Comparison of ENCODE assay signal across 8 mouse cellular contexts in genomic region chr2:25551186-25551585, GRCm38 (mm10). TPM values are rescaled to one million over a fixed set of nuclear protein-coding genes. Genes with fewer than 3 reads are reported as not detected.
DNase-seq lines count a peak whose midpoint lies in the region; ATAC-seq and TF ChIP-seq lines count a peak whose summit lies in the region.

No protein-coding gene starts in this region.

- H3K9me3 ChIP-seq in heart, embryonic 10.5 days, result no peaks in the 10 kb centered on the region
- no peaks in the 10 kb centered on the region for H3K9me3 ChIP-seq in embryonic facial prominence, embryonic 14.5 days (ENCODE audit: control insufficient read depth, low read length)
- no peaks in the 10 kb centered on the region for H3K9me3 ChIP-seq in forebrain, embryonic 13.5 days (replicated peaks)

- H3K79me2 ChIP-seq in heart, adult 2 months (replicated peaks; ENCODE audit: control insufficient read depth, insufficient read depth, low read length), result peaks cover 3% of the 10 kb centered on the region

- no peaks in the 10 kb centered on the region for H3K27me3 ChIP-seq in heart, adult 2 months (ENCODE audit: control insufficient read depth, insufficient read depth, low read length)
- H3K27me3 ChIP-seq in heart, embryonic 10.5 days (ENCODE audit: insufficient read depth, poor library complexity, severe bottlenecking), result no peaks in the 10 kb centered on the region
- no peaks in the 10 kb centered on the region for H3K27me3 ChIP-seq in embryonic facial prominence, embryonic 14.5 days (replicated peaks; ENCODE audit: control insufficient read depth, insufficient read depth, low read length)
- H3K27me3 ChIP-seq in forebrain, embryonic 13.5 days, result no peaks in the 10 kb centered on the region

- peak; percentile 51 to 53 for DNase-seq in heart, adult 2 months
- DNase-seq in heart, embryonic 10.5 days (ENCODE audit: low spot score), result no peak
- DNase-seq in 3T3-L1 (ENCODE audit: low read depth, low spot score) (peak; percentile 79), R1 (ENCODE audit: low read depth, low spot score) (peak; percentile 50)
- peak; percentile 22 for DNase-seq in embryonic facial prominence, embryonic 14.5 days (ENCODE audit: low spot score)

- no peak for TF ChIP-seq POLR2A in heart, adult 2 months (IDR thresholded peaks at IDR 0.05; ENCODE audit: insufficient read depth, low read depth, low read length)

- intact Hi-C loops in heart, adult 2 months (cut with DNase I), result loop anchor here (2.0 to 10.0 kb wide), 2 partner anchors 40 to 126 kb away; partner anchors contain the start of genes Abca2 and Fut7

- peaks cover 5% of the 10 kb centered on the region for H3K4me1 ChIP-seq in heart, adult 2 months (ENCODE audit: control insufficient read depth, insufficient read depth, low read length)
- no peaks in the 10 kb centered on the region for H3K4me1 ChIP-seq in heart, embryonic 10.5 days
- no peaks in the 10 kb centered on the region for H3K4me1 ChIP-seq in embryonic facial prominence, embryonic 14.5 days (ENCODE audit: control insufficient read depth, insufficient read depth, low read length)
- peaks cover 2% of the 10 kb centered on the region for H3K4me1 ChIP-seq in forebrain, embryonic 13.5 days

- no peak overlapping the region for H3K4me2 ChIP-seq in embryonic facial prominence, embryonic 14.5 days (ENCODE audit: low read depth, low read length)
- no peak overlapping the region for H3K4me2 ChIP-seq in forebrain, embryonic 13.5 days

- TF ChIP-seq CTCF in heart, adult 2 months (IDR thresholded peaks at IDR 0.05), result peak; percentile 88

- ATAC-seq in embryonic facial prominence, embryonic 14.5 days (ENCODE audit: low read depth), result no peak
- peak; percentile 36 for ATAC-seq in megakaryocyte progenitor cell, adult 5-6 weeks (replicated peaks; ENCODE audit: poor library complexity)
- ATAC-seq in activated CD4-positive, CD25-positive, alpha-beta regulatory T cell, adult 4 months, result no peak
- no peak for ATAC-seq in forebrain, embryonic 13.5 days

- H3K4me3 ChIP-seq in heart, adult 2 months, result no peak overlapping the region
- H3K4me3 ChIP-seq in heart, embryonic 10.5 days, result no peak overlapping the region
- H3K4me3 ChIP-seq in embryonic facial prominence, embryonic 14.5 days (ENCODE audit: low read depth, low read length), result no peak overlapping the region
- no peak overlapping the region for H3K4me3 ChIP-seq in forebrain, embryonic 13.5 days

- H3K27ac ChIP-seq in heart, adult 2 months, result no peak overlapping the region
- no peak overlapping the region for H3K27ac ChIP-seq in heart, embryonic 10.5 days
- no peak overlapping the region for H3K27ac ChIP-seq in embryonic facial prominence, embryonic 14.5 days (replicated peaks; ENCODE audit: low read depth, low read length)
- no peak overlapping the region for H3K27ac ChIP-seq in forebrain, embryonic 13.5 days

- no peak overlapping the region for H3K9ac ChIP-seq in heart, adult 2 months (ENCODE audit: low read depth, low read length)
- no peak overlapping the region for H3K9ac ChIP-seq in embryonic facial prominence, embryonic 14.5 days (ENCODE audit: low read depth, low read length)
- no peak overlapping the region for H3K9ac ChIP-seq in forebrain, embryonic 13.5 days

- TF ChIP-seq EP300 in heart, adult 2 months (IDR thresholded peaks at IDR 0.05; ENCODE audit: insufficient read depth, low read depth, low read length), result no peak

- WGBS in heart, adult 2 months, result 30% methylated on average over 5 of the region's 5 CpGs
- 35% methylated on average over 5 of the region's 5 CpGs for WGBS in heart, embryonic 10.5 days
- 22% methylated on average over 5 of the region's 5 CpGs for WGBS in embryonic facial prominence, embryonic 14.5 days
- 33% methylated on average over 5 of the region's 5 CpGs for WGBS in forebrain, embryonic 13.5 days

- no peaks in the 10 kb centered on the region for H3K36me3 ChIP-seq in heart, adult 2 months (ENCODE audit: control insufficient read depth, insufficient read depth, low read length)
- no peaks in the 10 kb centered on the region for H3K36me3 ChIP-seq in heart, embryonic 10.5 days
- no peaks in the 10 kb centered on the region for H3K36me3 ChIP-seq in embryonic facial prominence, embryonic 14.5 days (ENCODE audit: control insufficient read depth, insufficient read depth, low read length)
- H3K36me3 ChIP-seq in forebrain, embryonic 13.5 days (ENCODE audit: poor library complexity, severe bottlenecking), result no peaks in the 10 kb centered on the region

RNA-seq across cellular contexts. Expression of gene Traf2, which starts 4.4 kb away (rescaled TPM):
- 10 to 100 TPM; 13.5 to 15.8 TPM for total RNA-seq in heart, adult 2 months (2021)
- 10.8 and 15.1 TPM in 2 replicates for polyA plus RNA-seq in heart, adult 2 months (2012; rRNA removed)
- polyA plus RNA-seq in heart, embryonic 10.5 days (2016; fragmentation: Nextera tagmentation; extraction: Ambion mirVana), result 29.7 and 30.9 TPM in 2 replicates
- 30.0 and 33.9 TPM in 2 replicates for polyA plus RNA-seq in embryonic facial prominence, embryonic 14.5 days (2014; fragmentation: Nextera tagmentation; extraction: Ambion mirVana)
- 9.7 and 10.8 TPM in 2 replicates for total RNA-seq in megakaryocyte progenitor cell, adult 5-6 weeks (2015)
- total RNA-seq in megakaryocyte progenitor cell, adult 5-6 weeks (2017), result 13.7 and 14.2 TPM in 2 replicates
- polyA plus RNA-seq in activated CD4-positive, CD25-positive, alpha-beta regulatory T cell, adult 4 months (2017; shearing (Covaris generic)), result 10 to 100 TPM; 60.9 to 67.0 TPM
- 30.9 and 33.3 TPM in 2 replicates for polyA plus RNA-seq in forebrain, embryonic 13.5 days (2015; fragmentation: Nextera tagmentation; extraction: Ambion mirVana)

RNA-seq across cellular contexts. Expression of gene Edf1, which starts 6.5 kb away (rescaled TPM):
- 100 to 1,000 TPM; 211 to 222 TPM for total RNA-seq in heart, adult 2 months (2021)
- polyA plus RNA-seq in heart, adult 2 months (2012; rRNA removed), result 81.9 and 110 TPM in 2 replicates
- 336 and 382 TPM in 2 replicates for polyA plus RNA-seq in heart, embryonic 10.5 days (2016; fragmentation: Nextera tagmentation; extraction: Ambion mirVana)
- polyA plus RNA-seq in embryonic facial prominence, embryonic 14.5 days (2014; fragmentation: Nextera tagmentation; extraction: Ambion mirVana), result 312 and 318 TPM in 2 replicates
- total RNA-seq in megakaryocyte progenitor cell, adult 5-6 weeks (2015), result 141 and 144 TPM in 2 replicates
- 95.5 and 128 TPM in 2 replicates for total RNA-seq in megakaryocyte progenitor cell, adult 5-6 weeks (2017)
- polyA plus RNA-seq in activated CD4-positive, CD25-positive, alpha-beta regulatory T cell, adult 4 months (2017; shearing (Covaris generic)), result 100 to 1,000 TPM; 290 to 402 TPM
- 383 and 401 TPM in 2 replicates for polyA plus RNA-seq in forebrain, embryonic 13.5 days (2015; fragmentation: Nextera tagmentation; extraction: Ambion mirVana)

RNA-seq across cellular contexts. Expression of gene Mamdc4, which starts 23.5 kb away (rescaled TPM):
- 1 to 10 TPM in 1 of 2 experiments, under 1 TPM in 1; 0.60 to 2.2 TPM for total RNA-seq in heart, adult 2 months (2021)
- polyA plus RNA-seq in heart, adult 2 months (2012; rRNA removed), result 1.6 and 8.5 TPM in 2 replicates
- polyA plus RNA-seq in heart, embryonic 10.5 days (2016; fragmentation: Nextera tagmentation; extraction: Ambion mirVana), result 1.6 and 3.7 TPM in 2 replicates
- 1.4 and 1.7 TPM in 2 replicates for polyA plus RNA-seq in embryonic facial prominence, embryonic 14.5 days (2014; fragmentation: Nextera tagmentation; extraction: Ambion mirVana)
- 0.42 and 0.86 TPM in 2 replicates for total RNA-seq in megakaryocyte progenitor cell, adult 5-6 weeks (2015)
- total RNA-seq in megakaryocyte progenitor cell, adult 5-6 weeks (2017), result 0.12 and 9.3 TPM in 2 replicates
- polyA plus RNA-seq in activated CD4-positive, CD25-positive, alpha-beta regulatory T cell, adult 4 months (2017; shearing (Covaris generic)), result under 1 TPM; 0.40 to 0.91 TPM
- 3.1 and 4.2 TPM in 2 replicates for polyA plus RNA-seq in forebrain, embryonic 13.5 days (2015; fragmentation: Nextera tagmentation; extraction: Ambion mirVana)

RNA-seq across cellular contexts. Expression of gene Phpt1, which starts 23.8 kb away (rescaled TPM):
- total RNA-seq in heart, adult 2 months (2021), result 10 to 100 TPM; 52.6 to 69.9 TPM
- polyA plus RNA-seq in heart, adult 2 months (2012; rRNA removed), result 100 and 101 TPM in 2 replicates
- 160 and 170 TPM in 2 replicates for polyA plus RNA-seq in heart, embryonic 10.5 days (2016; fragmentation: Nextera tagmentation; extraction: Ambion mirVana)
- polyA plus RNA-seq in embryonic facial prominence, embryonic 14.5 days (2014; fragmentation: Nextera tagmentation; extraction: Ambion mirVana), result 148 and 160 TPM in 2 replicates
- total RNA-seq in megakaryocyte progenitor cell, adult 5-6 weeks (2015), result 48.1 and 56.5 TPM in 2 replicates
- total RNA-seq in megakaryocyte progenitor cell, adult 5-6 weeks (2017), result 29.6 and 35.4 TPM in 2 replicates
- 10 to 100 TPM; 55.3 to 61.6 TPM for polyA plus RNA-seq in activated CD4-positive, CD25-positive, alpha-beta regulatory T cell, adult 4 months (2017; shearing (Covaris generic))
- polyA plus RNA-seq in forebrain, embryonic 13.5 days (2015; fragmentation: Nextera tagmentation; extraction: Ambion mirVana), result 179 and 189 TPM in 2 replicates

RNA-seq across cellular contexts. Expression of gene Ajm1, which starts 30.4 kb away (rescaled TPM):
- total RNA-seq in heart, adult 2 months (2021), result under 1 TPM; 0.05 to 0.36 TPM
- polyA plus RNA-seq in heart, adult 2 months (2012; rRNA removed), result 0.15 and 1.1 TPM in 2 replicates
- polyA plus RNA-seq in heart, embryonic 10.5 days (2016; fragmentation: Nextera tagmentation; extraction: Ambion mirVana), result 0.08 TPM in 1 of 2 replicates, not detected in the other
- 0.40 and 1.4 TPM in 2 replicates for polyA plus RNA-seq in embryonic facial prominence, embryonic 14.5 days (2014; fragmentation: Nextera tagmentation; extraction: Ambion mirVana)
- total RNA-seq in megakaryocyte progenitor cell, adult 5-6 weeks (2015), result not detected in 2 replicates
- 0.10 TPM in 1 of 2 replicates, not detected in the other for total RNA-seq in megakaryocyte progenitor cell, adult 5-6 weeks (2017)
- polyA plus RNA-seq in activated CD4-positive, CD25-positive, alpha-beta regulatory T cell, adult 4 months (2017; shearing (Covaris generic)), result under 1 TPM in 1 of 2 experiments, not detected in 1; 0.07 TPM
- 2.2 and 3.4 TPM in 2 replicates for polyA plus RNA-seq in forebrain, embryonic 13.5 days (2015; fragmentation: Nextera tagmentation; extraction: Ambion mirVana)
